Mouse (Mus musculus) megakaryocyte, embryonic 14.5 days (primary cell): Measurements from ENCODE around the gene Tshz2.

Experiments used
- FLI1 ChIP-seq: IDR thresholded peaks from 2 replicates; pipeline ENCODE4 v1.6.1; 2012; ENCODE audit warnings: low read length, inconsistent platforms, mixed read lengths
- GATA1 ChIP-seq: IDR thresholded peaks from 3 replicates; pipeline ENCODE4 v1.6.1; 2012; ENCODE audit warnings: mixed read lengths, low read length, inconsistent platforms, borderline replicate concordance

GRCm38 (mm10) chr2:169673786-169674185, 41.0 kb downstream of the Tshz2 start:
- TF ChIP-seq GATA1 (no peak), FLI1 (no peak)
